Mouse (Mus musculus) thymus, postnatal 4 days (tissue): ENCODE results near the gene Pcgf1.
A peak's percentile ranks its signal among the peaks of the same experiment; 100 is the strongest.

ENCODE experiments used
- DNase-seq: peaks from one replicate; pipeline ENCODE4 v3.0.0; 2021

The Pcgf1 gene

GRCm38 (mm10) chr6:83077630-83078323 is at the start of gene Pcgf1:
TSS of gene Pcgf1 (plus strand) at chr6:83077869.
- DNase-seq: no peak

- DNase-seq: no peak
Observed at GRCm38 (mm10) chr6:83029777-83030176, 47.9 kb upstream of the Pcgf1 start.

GRCm38 (mm10) chr6:83031111-83031510 is 46.6 kb upstream of the Pcgf1 start:
- no peak for DNase-seq

GRCm38 (mm10) chr6:83031921-83032590 is 45.6 kb upstream of the Pcgf1 start:
- DNase-seq: no peak

GRCm38 (mm10) chr6:83032769-83033191 is 44.9 kb upstream of the Pcgf1 start:
- peak; percentile 74 for DNase-seq

- DNase-seq: peak; percentile 80
Observed at GRCm38 (mm10) chr6:83033249-83034185, 44.2 kb upstream of the Pcgf1 start, which contains the start of the genes Dok1 and Loxl3. TSS of gene Dok1 (minus strand) at chr6:83033471. TSS of gene Loxl3 (plus strand) at chr6:83034173.

GRCm38 (mm10) chr6:83034463-83035055 is 43.1 kb upstream of the Pcgf1 start:
- DNase-seq: no peak

GRCm38 (mm10) chr6:83037188-83037587 is 40.5 kb upstream of the Pcgf1 start:
- no peak for DNase-seq

- DNase-seq: peak; percentile 96
Observed at GRCm38 (mm10) chr6:83038496-83039012, 39.1 kb upstream of the Pcgf1 start.

GRCm38 (mm10) chr6:83040601-83041000 is 37.1 kb upstream of the Pcgf1 start:
- no peak for DNase-seq

GRCm38 (mm10) chr6:83043561-83043960 is 34.1 kb upstream of the Pcgf1 start:
- DNase-seq: no peak

GRCm38 (mm10) chr6:83043993-83044392 is 33.7 kb upstream of the Pcgf1 start:
- DNase-seq: no peak

GRCm38 (mm10) chr6:83044742-83045141 is 32.9 kb upstream of the Pcgf1 start:
- DNase-seq: no peak

- no peak for DNase-seq
Observed at GRCm38 (mm10) chr6:83049367-83049766, 28.3 kb upstream of the Pcgf1 start.

- DNase-seq: peak; percentile 52
Observed at GRCm38 (mm10) chr6:83053136-83053960, 24.3 kb upstream of the Pcgf1 start.

GRCm38 (mm10) chr6:83054074-83054851 is 23.4 kb upstream of the Pcgf1 start, which contains the start of gene Aup1:
TSS of gene Aup1 (plus strand) at chr6:83054521.
- peak; percentile 96 for DNase-seq

GRCm38 (mm10) chr6:83054871-83055431 is 22.7 kb upstream of the Pcgf1 start, which contains the start of gene Htra2:
TSS of gene Htra2 (minus strand) at chr6:83055273.
- peak; percentile 78 for DNase-seq

- DNase-seq: no peak
Observed at GRCm38 (mm10) chr6:83057790-83058189, 19.9 kb upstream of the Pcgf1 start, which contains the start of gene Dqx1. TSS of gene Dqx1 (plus strand) at chr6:83057844.

GRCm38 (mm10) chr6:83058725-83059124 is 18.9 kb upstream of the Pcgf1 start:
- DNase-seq: no peak

- peak; percentile 41 for DNase-seq
Observed at GRCm38 (mm10) chr6:83065995-83066394, 11.7 kb upstream of the Pcgf1 start.
